Mouse (Mus musculus) thymus, adult 18-20 months (tissue): ENCODE measurements around the gene Slc25a44.

ENCODE experiments used
- DNase-seq, 2 experiments: peaks; one replicate each; pipeline ENCODE4 v3.0.0; 2022; ENCODE audit warnings: mixed read lengths in 2 of 2

Slc25a44 gene

GRCm38 (mm10) chr3:88365705-88366361, 59.1 kb downstream of the Slc25a44 start:
- no peak for DNase-seq

GRCm38 (mm10) chr3:88364337-88364736, 60.6 kb downstream of the Slc25a44 start, which contains the start of gene Paqr6:
Gene Paqr6 (plus strand): TSS chr3:88364584.
- DNase-seq: no peak

DNA sequence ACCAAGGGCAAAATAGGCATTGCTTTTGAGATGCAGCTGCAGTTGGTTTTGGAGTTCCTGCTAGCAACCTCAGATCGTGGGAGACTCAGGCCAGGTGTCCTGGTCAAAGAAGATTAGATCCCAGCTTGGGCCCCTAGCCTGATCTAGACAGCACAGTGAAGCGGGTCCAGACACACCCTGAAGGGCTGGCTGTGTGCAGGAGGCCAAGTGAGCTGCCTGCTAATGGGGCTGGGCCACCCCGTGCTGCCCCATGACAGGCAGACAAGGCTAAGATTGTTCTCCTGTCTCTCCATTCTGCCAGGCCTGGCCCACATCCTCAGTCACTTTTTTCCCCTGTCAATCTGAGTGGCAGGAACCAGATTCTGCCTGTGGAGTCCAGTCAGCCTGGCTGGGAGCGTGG, 61.2 kb downstream of the Slc25a44 start:
- no peak for DNase-seq

DNA sequence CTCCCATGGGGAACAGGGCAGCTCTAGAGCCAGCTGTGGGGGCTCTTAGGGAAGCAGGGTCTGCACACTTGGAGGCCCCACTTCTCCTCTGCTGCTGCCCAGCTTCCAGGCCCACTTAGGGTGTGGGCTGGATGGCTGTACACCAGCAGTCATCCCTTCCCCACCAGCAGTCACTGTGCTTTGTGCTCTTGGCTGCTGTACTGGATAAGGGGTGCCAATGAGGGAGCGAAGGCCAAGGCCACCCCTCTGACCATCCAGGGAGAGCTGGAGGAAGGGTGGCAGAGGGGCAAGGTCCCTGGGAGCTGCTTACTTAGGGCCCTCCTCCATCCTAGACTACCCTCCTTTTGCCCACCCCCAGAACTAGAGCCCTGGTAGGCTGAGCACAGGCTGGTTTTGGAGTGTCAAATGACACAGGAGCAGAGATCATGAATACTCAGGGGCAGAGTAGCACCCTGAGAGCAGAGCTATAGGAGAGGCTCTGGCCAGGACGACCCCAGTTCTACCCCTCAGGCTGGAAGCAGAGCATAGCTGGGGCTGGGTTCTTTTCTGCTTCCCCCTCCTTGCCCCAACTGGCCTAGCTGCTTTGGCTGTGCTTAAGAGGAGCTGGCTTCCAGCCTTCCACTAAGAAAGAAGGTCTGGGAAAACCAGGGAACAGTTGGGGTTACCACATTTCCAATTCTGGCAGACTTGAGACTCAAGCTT, 63.2 kb downstream of the Slc25a44 start:
- DNase-seq: no peak

GRCm38 (mm10) chr3:88361096-88361495, 63.8 kb downstream of the Slc25a44 start:
- no peak for DNase-seq
